Mouse (Mus musculus) left cerebral cortex, postnatal 10 days (tissue): Measurements from ENCODE around the gene Dusp6. TPM values are rescaled to one million over a fixed set of nuclear protein-coding genes. Genes with fewer than 3 reads are reported as not detected.

Experiments used
- DNase-seq, 2 experiments: peaks; one replicate each; pipeline ENCODE4 v3.0.0; 2021 to 2022; ENCODE audit warnings: low spot score in 2 of 2, mixed read lengths in 1 of 2; ENCODE audit errors: extremely low spot score in 1 of 2
- intact Hi-C: fragments of 180-260 bp; cut with DNase I; formaldehyde crosslinking; loops from one replicate; pipeline ENCODE4 v1.15.1; 2025
- total RNA-seq, 2 experiments: library from RNA; stranded (reverse); gene quantifications; 2 replicates each; pipeline ENCODE4 v1.2.3; 2021

Gene Dusp6
- total RNA-seq, 2 experiments from 2014 or later, result 68.8 to 72.4 TPM

- DNase-seq, result no peak
- intact Hi-C loops, result no loop called here
These were observed 19.0 kb upstream of the Dusp6 start for GRCm38 (mm10) chr10:99243907-99244489.

- DNase-seq, result no peak
- intact Hi-C loops, result no loop called here
These were observed 18.3 kb upstream of the Dusp6 start for GRCm38 (mm10) chr10:99244655-99245260.

DNA sequence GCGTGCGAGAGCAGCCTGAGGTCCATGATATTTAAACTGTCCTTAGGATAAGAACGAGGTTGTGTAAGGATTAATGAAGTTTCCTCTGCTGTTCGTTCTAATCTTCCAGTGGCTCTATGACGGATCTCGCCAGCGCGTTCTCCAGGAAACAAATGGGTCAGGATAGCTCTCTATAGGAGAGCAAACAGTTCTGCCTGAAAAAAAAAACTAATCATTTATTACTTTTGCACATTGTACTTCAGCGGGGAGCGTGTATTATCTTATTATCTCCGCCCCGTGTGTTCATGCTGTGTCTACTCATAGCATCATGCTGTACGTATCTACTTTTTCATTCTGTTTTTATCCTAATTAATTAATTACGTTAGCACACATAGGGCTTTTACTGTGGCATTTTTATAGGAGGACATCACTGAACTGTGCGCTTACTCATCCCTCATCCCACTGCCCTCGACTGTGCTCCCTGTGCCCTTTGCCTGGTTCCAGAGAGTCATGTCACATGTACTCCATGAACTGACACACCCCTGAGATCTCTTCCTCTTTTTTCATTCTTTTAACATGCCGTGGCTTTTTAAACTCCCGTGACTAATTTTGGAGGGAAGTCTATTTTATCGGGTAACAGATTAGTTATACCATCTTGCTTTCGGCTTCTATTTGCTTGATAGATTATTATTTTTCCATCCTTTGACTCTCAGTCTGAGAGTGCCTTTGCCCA is 16.1 kb upstream of the Dusp6 start:
- DNase-seq, result no peak
- intact Hi-C loops, result no loop called here

DNA sequence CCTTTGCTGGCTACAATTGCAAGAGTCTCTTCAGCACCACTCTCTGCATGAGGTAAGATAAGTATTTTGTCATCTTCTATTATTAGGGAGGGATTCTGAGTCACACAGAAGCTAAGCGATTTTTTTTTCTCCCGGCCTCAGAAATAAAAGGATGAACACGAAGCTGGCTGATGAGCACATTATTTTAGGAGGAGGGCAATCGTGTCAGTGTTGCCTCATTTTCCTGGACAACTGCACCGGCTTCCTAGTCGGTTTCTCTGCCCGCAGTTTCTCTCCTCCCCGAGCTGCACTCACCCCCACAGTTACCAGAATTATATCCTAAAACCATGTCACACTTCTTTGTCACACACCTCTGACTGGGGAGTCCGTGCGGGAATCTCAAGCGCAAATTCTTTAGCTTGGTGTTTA is 12.2 kb upstream of the Dusp6 start:
- intact Hi-C loops, result no loop called here
- DNase-seq, result no peak

DNA sequence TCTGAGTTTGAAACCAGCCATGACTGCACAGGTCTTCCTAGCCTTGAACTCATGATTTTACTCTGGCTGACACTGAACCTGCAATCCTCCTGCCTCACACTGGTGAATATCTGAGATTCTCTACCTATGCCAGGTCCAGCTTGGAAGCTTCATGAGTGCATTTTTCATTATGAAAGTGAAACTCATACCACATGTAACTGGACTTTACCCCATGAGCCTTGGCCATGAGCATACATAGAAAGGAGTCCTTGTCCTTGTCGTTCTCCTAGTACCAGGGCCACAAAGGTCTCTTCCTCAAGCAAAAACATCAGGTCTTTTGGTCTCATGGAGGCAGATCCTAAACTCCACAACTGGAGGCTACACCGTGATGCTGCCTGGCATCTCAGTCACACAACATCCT is 9.6 kb upstream of the Dusp6 start:
- intact Hi-C loops, result no loop called here
- DNase-seq, result no peak

- intact Hi-C loops, result no loop called here
- no peak for DNase-seq
These were observed 7.0 kb upstream of the Dusp6 start for GRCm38 (mm10) chr10:99255830-99256570.

DNA sequence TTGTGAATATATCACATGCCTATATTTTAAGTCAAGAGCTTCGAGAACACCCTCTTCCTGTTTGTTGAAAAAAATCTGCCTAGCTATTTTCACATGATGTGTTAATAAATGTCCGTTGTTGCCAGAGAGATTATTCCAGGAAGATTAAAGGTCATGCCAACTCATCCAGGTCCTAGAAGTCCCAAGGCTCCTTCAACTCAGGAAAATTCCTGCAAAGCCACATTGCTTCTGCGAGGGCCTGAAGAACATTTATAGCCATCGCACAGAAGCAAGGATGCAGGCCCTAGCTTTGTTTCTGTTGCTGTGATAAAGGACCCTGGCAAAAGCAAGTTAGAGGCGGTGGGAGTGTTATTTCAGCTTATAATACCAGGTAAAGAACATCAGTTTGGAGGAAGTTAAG is 5.5 kb upstream of the Dusp6 start:
- DNase-seq, result no peak
- intact Hi-C loops, result no loop called here

DNA sequence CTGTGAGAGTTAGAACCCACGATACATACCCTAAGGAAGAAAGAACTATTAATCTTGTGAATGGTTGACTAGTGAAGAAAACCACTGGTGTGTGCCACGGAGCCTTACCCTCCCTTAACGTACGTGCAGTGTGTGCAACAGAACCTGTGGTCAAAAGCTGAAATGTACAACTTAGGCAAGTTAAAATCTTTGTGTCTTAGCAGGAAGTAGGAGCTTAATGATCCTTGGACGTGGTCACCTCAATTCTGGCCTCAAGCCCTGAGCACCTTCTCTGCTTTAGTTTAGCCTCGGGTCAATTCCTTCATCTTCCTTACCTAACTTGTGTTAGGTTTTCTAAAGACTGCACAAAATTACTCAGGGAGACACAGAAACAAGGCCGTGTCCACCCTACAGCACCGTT is 3.2 kb upstream of the Dusp6 start:
- intact Hi-C loops, result loop anchor here (2.0 to 5.0 kb wide), 4 partner anchors 58 to 357 kb away; no protein-coding TSS in a partner anchor
- no peak for DNase-seq

DNA sequence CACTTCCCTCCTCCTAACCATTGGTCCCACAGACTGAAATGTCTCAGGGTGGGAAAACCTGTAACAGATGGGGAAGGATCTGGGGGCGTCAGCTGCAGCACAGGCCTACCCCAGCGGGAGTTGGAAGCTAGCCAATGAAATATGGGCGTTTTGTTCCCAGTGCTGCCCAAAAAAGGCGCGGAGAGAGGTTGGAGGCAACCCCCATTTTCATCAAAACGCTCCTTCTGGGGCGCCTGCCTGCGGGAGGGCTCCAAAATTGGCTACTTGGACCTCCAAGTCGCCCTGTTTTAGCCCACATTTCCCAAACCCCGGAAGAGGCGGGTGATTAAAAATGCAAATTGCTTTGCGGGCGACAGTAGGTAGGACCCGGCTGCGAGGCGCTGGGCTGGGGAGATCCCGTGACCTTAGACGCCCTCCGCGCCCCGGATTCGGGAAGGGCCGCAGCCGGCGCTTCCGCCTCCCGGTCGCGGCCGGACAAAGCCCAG is 1.8 kb upstream of the Dusp6 start:
- peak; percentile 80 to 85 for DNase-seq
- intact Hi-C loops, result loop anchor here (2.0 to 5.0 kb wide), 4 partner anchors 59 to 356 kb away; no protein-coding TSS in a partner anchor

GRCm38 (mm10) chr10:99261636-99262318 is 1.3 kb upstream of the Dusp6 start:
- DNase-seq, result peak; percentile 70 to 93
- intact Hi-C loops, result loop anchor here (2.0 to 5.0 kb wide), 4 partner anchors 59 to 356 kb away; no protein-coding TSS in a partner anchor

- intact Hi-C loops, result loop anchor here (5.0 kb wide), 3 partner anchors 60 to 355 kb away; no protein-coding TSS in a partner anchor
- DNase-seq, result no peak
These were observed 638 bp upstream of the Dusp6 start for GRCm38 (mm10) chr10:99262319-99262866.

DNA sequence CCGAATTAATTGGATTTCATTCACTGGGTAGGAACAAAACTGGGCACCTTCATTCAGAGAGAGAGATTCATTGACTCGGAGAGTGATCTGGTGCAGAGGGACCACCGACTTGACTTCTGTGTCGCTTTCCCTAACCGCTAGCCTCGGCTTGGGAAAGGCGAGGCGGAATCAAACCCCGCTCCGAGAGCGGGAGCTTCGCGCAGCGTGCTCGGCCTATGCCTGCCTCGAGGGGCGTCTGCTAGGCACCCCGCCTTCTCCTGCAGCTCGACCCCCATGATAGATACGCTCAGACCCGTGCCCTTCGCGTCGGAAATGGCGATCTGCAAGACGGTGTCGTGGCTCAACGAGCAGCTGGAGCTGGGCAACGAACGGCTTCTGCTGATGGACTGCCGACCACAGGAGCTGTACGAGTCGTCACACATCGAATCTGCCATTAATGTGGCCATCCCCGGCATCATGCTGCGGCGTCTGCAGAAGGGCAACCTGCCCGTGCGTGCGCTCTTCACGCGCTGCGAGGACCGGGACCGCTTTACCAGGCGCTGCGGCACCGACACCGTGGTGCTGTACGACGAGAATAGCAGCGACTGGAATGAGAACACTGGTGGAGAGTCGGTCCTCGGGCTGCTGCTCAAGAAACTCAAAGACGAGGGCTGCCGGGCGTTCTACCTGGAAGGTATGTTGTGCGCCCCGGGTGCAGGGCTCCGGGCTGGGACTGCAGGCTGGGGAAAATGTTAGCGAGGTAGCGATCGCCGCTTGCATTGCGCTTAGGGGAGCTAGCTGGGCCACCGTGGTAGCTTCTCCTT is 589 bp downstream of the Dusp6 start:
- peak in 1 of 2 experiments; percentile 68 for DNase-seq
- intact Hi-C loops, result loop anchor here (1.0 to 5.0 kb wide), 5 partner anchors 61 to 354 kb away; no protein-coding TSS in a partner anchor

- intact Hi-C loops, result loop anchor here (2.0 to 5.0 kb wide), 4 partner anchors 62 to 353 kb away; no protein-coding TSS in a partner anchor
- DNase-seq, result no peak
These were observed 1.4 kb downstream of the Dusp6 start for GRCm38 (mm10) chr10:99264301-99265010.

- no peak for DNase-seq
- intact Hi-C loops, result loop anchor here (2.0 kb wide), 1 partner anchor 312 kb away; no protein-coding TSS in a partner anchor
These were observed 2.1 kb downstream of the Dusp6 start for GRCm38 (mm10) chr10:99265011-99265694.

- no peak for DNase-seq
- intact Hi-C loops, result no loop called here
These were observed 3.0 kb downstream of the Dusp6 start for GRCm38 (mm10) chr10:99266025-99266424.

GRCm38 (mm10) chr10:99267621-99268020 is 4.6 kb downstream of the Dusp6 start:
- intact Hi-C loops, result no loop called here

More at GRCm38 (mm10) chr10:99267621-99268020, 4.6 kb downstream of the Dusp6 start:
- DNase-seq, result no peak
